Mouse (Mus musculus): ENCODE results near the gene Eno1.
"Not testable (repeated sequence)": the region's sequence is repeated elsewhere in the genome, so short reads cannot be mapped to it uniquely, and the experiment has no call there.

Gene Eno1

GRCm38 (mm10) chr4:150281891-150282630 lies 45.5 kb downstream of the Eno1 start:
- peak; percentile 28 to 51 for DNase-seq

GRCm38 (mm10) chr4:150282631-150283334 lies 46.3 kb downstream of the Eno1 start:
- no peak for DNase-seq

GRCm38 (mm10) chr4:150283335-150283638 lies 46.8 kb downstream of the Eno1 start:
- DNase-seq, result no peak

- DNase-seq, result no peak
Measured at GRCm38 (mm10) chr4:150283993-150284392, 47.5 kb downstream of the Eno1 start.

- DNase-seq, result no peak
Measured at GRCm38 (mm10) chr4:150286980-150287379, 50.5 kb downstream of the Eno1 start.

GRCm38 (mm10) chr4:150287463-150287862 lies 50.9 kb downstream of the Eno1 start:
- DNase-seq, result not testable (repeated sequence)

- no peak for DNase-seq
Measured at GRCm38 (mm10) chr4:150291900-150292299, 55.4 kb downstream of the Eno1 start.

GRCm38 (mm10) chr4:150294870-150295269 lies 58.3 kb downstream of the Eno1 start:
- no peak for DNase-seq

GRCm38 (mm10) chr4:150295966-150296365 lies 59.4 kb downstream of the Eno1 start:
- DNase-seq, result no peak
